Mouse (Mus musculus) CD4-positive, CD25-positive, alpha-beta regulatory T cell, adult 4 months (primary cell): Measurements from ENCODE around the gene Tmprss5. TPM values are rescaled to one million over a fixed set of nuclear protein-coding genes. Genes with fewer than 3 reads are reported as not detected.

Source experiments
- polyA plus RNA-seq, 2 experiments: library from polyadenylated mRNA; unstranded; fragments of 100-300 nt; shearing (Covaris generic); gene quantifications; one replicate each; pipeline ENCODE4 v1.2.1; 2017

The Tmprss5 gene
- polyA plus RNA-seq, 2 experiments from 2014 or later: not detected

Other genes starting within 250 kb of the Tmprss5 start
- not detected for gene Zbtb16, start 245.0 kb upstream of the Tmprss5 start, polyA plus RNA-seq
- not detected for gene Htr3a, start 170.2 kb upstream of the Tmprss5 start, polyA plus RNA-seq
- gene Htr3b, start 116.3 kb upstream of the Tmprss5 start, polyA plus RNA-seq: not detected
- gene Usp28, start 95.9 kb upstream of the Tmprss5 start, polyA plus RNA-seq: 10 to 100 TPM; 51.2 to 58.1 TPM
- gene Zw10, start 25.6 kb upstream of the Tmprss5 start, polyA plus RNA-seq: 10 to 100 TPM; 39.4 to 49.4 TPM
- gene Gm4894, start 169.3 kb downstream of the Tmprss5 start, polyA plus RNA-seq: not detected